Mouse (Mus musculus) megakaryocyte, embryonic 14.5 days (primary cell): ENCODE measurements around the gene Gm49601. TPM values are rescaled to one million over a fixed set of nuclear protein-coding genes. Genes with fewer than 3 reads are reported as not detected.
A peak's percentile ranks its signal among the peaks of the same experiment; 100 is the strongest.

ENCODE experiments used
- H3K27me3 ChIP-seq: replicated peaks from 2 replicates; pipeline ENCODE3; 2012; ENCODE audit warnings: inconsistent platforms
- H3K36me3 ChIP-seq: replicated peaks from 2 replicates; pipeline ENCODE3; 2012; ENCODE audit warnings: low read length, inconsistent platforms, mixed read lengths
- H3K4me1 ChIP-seq: 2 replicates; pipeline ENCODE4 v1.6.1; 2012; ENCODE audit warnings: inconsistent platforms
- H3K4me3 ChIP-seq: replicated peaks from 2 replicates; pipeline ENCODE3; 2012; ENCODE audit warnings: moderate library complexity, mild to moderate bottlenecking, inconsistent platforms
- H3K9me3 ChIP-seq: 2 replicates; pipeline ENCODE4 v1.6.1; 2012; ENCODE audit warnings: inconsistent platforms
- FLI1 ChIP-seq: IDR thresholded peaks from 2 replicates; pipeline ENCODE4 v1.6.1; 2012; ENCODE audit warnings: low read length, inconsistent platforms, mixed read lengths
- GATA1 ChIP-seq: IDR thresholded peaks from 3 replicates; pipeline ENCODE4 v1.6.1; 2012; ENCODE audit warnings: mixed read lengths, low read length, inconsistent platforms, borderline replicate concordance
- polyA plus RNA-seq: library from polyadenylated mRNA; stranded (reverse); fragments of >175 nt; gene quantifications from 2 replicates; pipeline ENCODE4 v1.2.3, GENCODE M21; 2012; ENCODE audit warnings: low replicate concordance; ENCODE audit not compliant: insufficient read depth

Gene Gm49601
- polyA plus RNA-seq, 1 experiment, result 1.0 TPM

- Histone ChIP-seq H3K4me1 (peaks cover 100% of the 10 kb centered on the region), H3K27me3 (peaks cover 95% of the 10 kb centered on the region), H3K9me3 (no peaks in the 10 kb centered on the region), H3K36me3 (peaks cover 10% of the 10 kb centered on the region), H3K4me3 (peak overlapping the region; percentile 80)
- TF ChIP-seq GATA1 (no peak), FLI1 (no peak)
Measured at GRCm38 (mm10) chr16:18624641-18625040, 1.6 kb downstream of the Gm49601 start.

- TF ChIP-seq FLI1 (no peak), GATA1 (no peak)
- Histone ChIP-seq H3K9me3 (no peaks in the 10 kb centered on the region), H3K4me1 (peaks cover 100% of the 10 kb centered on the region), H3K4me3 (peak overlapping the region; percentile 80), H3K36me3 (peaks cover 17% of the 10 kb centered on the region), H3K27me3 (peaks cover 91% of the 10 kb centered on the region)
Measured at GRCm38 (mm10) chr16:18623751-18624540, 2.3 kb downstream of the Gm49601 start.

GRCm38 (mm10) chr16:18622916-18623750, 3.1 kb downstream of the Gm49601 start:
- TF ChIP-seq GATA1 (no peak), FLI1 (no peak)
- peaks cover 83% of the 10 kb centered on the region for H3K27me3 ChIP-seq
- peaks cover 100% of the 10 kb centered on the region for H3K4me1 ChIP-seq
- peak overlapping the region; percentile 95 for H3K4me3 ChIP-seq
- H3K36me3 ChIP-seq, result peaks cover 19% of the 10 kb centered on the region
- no peaks in the 10 kb centered on the region for H3K9me3 ChIP-seq

- peak within 1 kb of the TSS; percentile 95 for H3K4me3 ChIP-seq
Measured at GRCm38 (mm10) chr16:18622019-18622418, 4.2 kb downstream of the Gm49601 start, which contains the start of gene Gp1bb. Gene Gp1bb (minus strand): TSS chr16:18622403.

GRCm38 (mm10) chr16:18621362-18622001, 4.7 kb downstream of the Gm49601 start:
- no peak for TF ChIP-seq FLI1
- no peak for TF ChIP-seq GATA1
- H3K36me3 ChIP-seq, result peaks cover 19% of the 10 kb centered on the region
- H3K27me3 ChIP-seq, result peaks cover 78% of the 10 kb centered on the region
- H3K4me1 ChIP-seq, result peaks cover 100% of the 10 kb centered on the region
- H3K4me3 ChIP-seq, result peak overlapping the region; percentile 95
- no peaks in the 10 kb centered on the region for H3K9me3 ChIP-seq

More at GRCm38 (mm10) chr16:18622019-18622418, 4.2 kb downstream of the Gm49601 start, which contains the start of gene Gp1bb:
- H3K9me3 ChIP-seq, result no peaks in the 10 kb centered on the region
- TF ChIP-seq FLI1, result no peak
- TF ChIP-seq GATA1, result no peak
- H3K4me1 ChIP-seq, result peaks cover 100% of the 10 kb centered on the region
- peaks cover 78% of the 10 kb centered on the region for H3K27me3 ChIP-seq
- H3K36me3 ChIP-seq, result peaks cover 19% of the 10 kb centered on the region

GRCm38 (mm10) chr16:18620601-18621361, 5.4 kb downstream of the Gm49601 start:
- H3K27me3 ChIP-seq, result peaks cover 77% of the 10 kb centered on the region

GRCm38 (mm10) chr16:18620201-18620600, 6.0 kb downstream of the Gm49601 start:
- Histone ChIP-seq H3K27me3 (peaks cover 76% of the 10 kb centered on the region), H3K36me3 (peaks cover 19% of the 10 kb centered on the region), H3K4me1 (peaks cover 88% of the 10 kb centered on the region), H3K4me3 (peak overlapping the region; percentile 95), H3K9me3 (no peaks in the 10 kb centered on the region)
- TF ChIP-seq FLI1 (no peak), GATA1 (no peak)

More at GRCm38 (mm10) chr16:18620601-18621361, 5.4 kb downstream of the Gm49601 start:
- TF ChIP-seq FLI1, result no peak
- no peak for TF ChIP-seq GATA1
- no peaks in the 10 kb centered on the region for H3K9me3 ChIP-seq
- peaks cover 19% of the 10 kb centered on the region for H3K36me3 ChIP-seq
- peak overlapping the region; percentile 95 for H3K4me3 ChIP-seq
- H3K4me1 ChIP-seq, result peaks cover 93% of the 10 kb centered on the region

GRCm38 (mm10) chr16:18619110-18619509, 7.1 kb downstream of the Gm49601 start:
- Histone ChIP-seq H3K4me1 (peaks cover 79% of the 10 kb centered on the region), H3K36me3 (peaks cover 19% of the 10 kb centered on the region), H3K27me3 (peaks cover 75% of the 10 kb centered on the region), H3K9me3 (no peaks in the 10 kb centered on the region), H3K4me3 (peak overlapping the region; percentile 95)
- TF ChIP-seq FLI1 (no peak), GATA1 (no peak)

- no peak for TF ChIP-seq GATA1
- TF ChIP-seq FLI1, result no peak
- peaks cover 75% of the 10 kb centered on the region for H3K27me3 ChIP-seq
- H3K9me3 ChIP-seq, result no peaks in the 10 kb centered on the region
Measured at GRCm38 (mm10) chr16:18618297-18618696, 7.9 kb downstream of the Gm49601 start.

More at GRCm38 (mm10) chr16:18618297-18618696, 7.9 kb downstream of the Gm49601 start:
- H3K4me1 ChIP-seq, result peaks cover 79% of the 10 kb centered on the region
- H3K36me3 ChIP-seq, result peaks cover 17% of the 10 kb centered on the region
- H3K4me3 ChIP-seq, result peak overlapping the region; percentile 33
